Mouse (Mus musculus): Measurements from ENCODE around the gene Vav3. TPM values are rescaled to one million over a fixed set of nuclear protein-coding genes. Genes with fewer than 3 reads are reported as not detected.

Vav3 gene
- polyA plus RNA-seq, 1 experiment from 2014 or later, result 25.6 TPM

DNA sequence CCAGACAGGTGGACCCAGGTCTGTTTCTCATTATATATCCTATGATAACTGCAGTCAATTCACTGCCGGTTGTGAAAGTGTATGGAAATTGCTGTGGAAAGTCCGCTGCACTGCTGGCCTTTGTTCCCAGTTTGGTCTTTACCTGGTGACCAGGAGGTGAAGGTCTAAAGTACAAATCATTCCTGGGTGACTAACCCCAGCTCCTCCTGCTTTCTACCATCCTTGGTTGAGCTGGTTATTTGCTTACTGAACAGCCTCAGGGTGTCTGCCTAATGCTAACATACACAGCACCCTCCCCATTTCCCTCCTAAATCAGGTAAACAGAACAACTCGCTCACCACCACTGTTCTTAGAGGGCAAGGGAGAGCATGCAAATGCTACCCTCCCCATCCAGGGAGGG, 237.9 kb downstream of the Vav3 start:
- Histone ChIP-seq H3K4me3 (ENCODE audit: low read depth, low read length) (no peak overlapping the region), H3K4me1 (replicated peaks; ENCODE audit: control insufficient read depth, insufficient read depth, low read length) (no peaks in the 10 kb centered on the region), H3K36me3 (ENCODE audit: control insufficient read depth, insufficient read depth, low read length) (no peaks in the 10 kb centered on the region), H3K9me3 (ENCODE audit: control insufficient read depth, low read length) (no peaks in the 10 kb centered on the region), H3K4me2 (replicated peaks; ENCODE audit: low read depth, low read length) (no peak overlapping the region), H3K9ac (ENCODE audit: low read depth, low read length) (no peak overlapping the region), H3K27me3 (ENCODE audit: control insufficient read depth, insufficient read depth, low read length) (no peaks in the 10 kb centered on the region), H3K27ac (ENCODE audit: low read depth, low read length) (no peak overlapping the region)
- DNase-seq (ENCODE audit: low spot score), result no peak
- 80% methylated on average over 3 of the region's 3 CpGs for WGBS
- no peak for ATAC-seq (ENCODE audit: low FRiP score)

DNA sequence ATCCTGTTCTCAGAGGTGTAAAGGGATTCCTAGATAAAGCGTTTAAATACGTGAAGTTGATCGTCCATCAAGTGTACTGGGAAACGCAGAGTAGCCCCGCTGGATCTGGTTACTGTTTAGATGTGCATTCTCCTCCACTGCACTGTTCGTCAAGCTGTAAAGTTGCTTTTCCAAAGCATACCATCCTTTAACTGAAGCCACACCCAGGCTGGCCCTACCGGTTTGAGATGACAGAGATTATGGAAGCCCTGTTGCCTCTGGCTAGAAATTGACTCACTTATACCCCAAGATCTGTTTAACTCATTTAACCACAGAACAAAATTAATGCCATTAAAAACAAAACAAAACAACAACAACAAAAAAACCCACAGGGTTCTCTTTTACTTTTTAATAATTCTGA, 238.5 kb downstream of the Vav3 start:
- Histone ChIP-seq H3K27ac (ENCODE audit: low read depth, low read length) (no peak overlapping the region), H3K4me3 (ENCODE audit: low read depth, low read length) (no peak overlapping the region), H3K9me3 (ENCODE audit: control insufficient read depth, low read length) (no peaks in the 10 kb centered on the region), H3K4me2 (replicated peaks; ENCODE audit: low read depth, low read length) (no peak overlapping the region), H3K27me3 (ENCODE audit: control insufficient read depth, insufficient read depth, low read length) (no peaks in the 10 kb centered on the region), H3K4me1 (replicated peaks; ENCODE audit: control insufficient read depth, insufficient read depth, low read length) (no peaks in the 10 kb centered on the region), H3K9ac (ENCODE audit: low read depth, low read length) (no peak overlapping the region), H3K36me3 (ENCODE audit: control insufficient read depth, insufficient read depth, low read length) (no peaks in the 10 kb centered on the region)
- no peak for DNase-seq (ENCODE audit: low spot score)
- WGBS, result 66% methylated on average over 7 of the region's 7 CpGs
- no peak for ATAC-seq (ENCODE audit: low FRiP score)

DNA sequence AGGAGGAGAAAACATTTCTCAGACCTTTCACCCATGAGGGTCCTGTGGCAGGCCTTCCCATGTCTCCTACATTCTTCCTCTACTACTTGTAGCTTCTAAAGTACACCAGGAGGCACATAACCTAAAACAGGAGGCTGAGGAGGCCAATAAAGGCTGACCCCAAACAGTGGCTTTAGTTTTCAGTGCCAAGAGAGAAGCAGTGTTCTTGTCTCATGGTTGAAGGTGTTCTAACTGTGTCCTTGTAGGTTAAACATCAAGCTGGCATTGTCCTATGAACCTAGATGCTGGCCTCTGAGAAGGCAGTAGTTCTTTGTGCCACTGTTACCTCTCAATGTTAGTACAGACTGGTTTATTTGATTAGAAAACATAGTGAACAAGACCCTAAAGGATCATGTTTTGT, 245.5 kb downstream of the Vav3 start:
- Histone ChIP-seq H3K9me3 (ENCODE audit: control insufficient read depth, low read length) (no peaks in the 10 kb centered on the region), H3K36me3 (ENCODE audit: control insufficient read depth, insufficient read depth, low read length) (no peaks in the 10 kb centered on the region), H3K9ac (ENCODE audit: low read depth, low read length) (no peak overlapping the region), H3K27ac (ENCODE audit: low read depth, low read length) (no peak overlapping the region), H3K4me2 (replicated peaks; ENCODE audit: low read depth, low read length) (no peak overlapping the region), H3K4me1 (replicated peaks; ENCODE audit: control insufficient read depth, insufficient read depth, low read length) (no peaks in the 10 kb centered on the region), H3K4me3 (ENCODE audit: low read depth, low read length) (no peak overlapping the region), H3K27me3 (ENCODE audit: control insufficient read depth, insufficient read depth, low read length) (no peaks in the 10 kb centered on the region)
- ATAC-seq (ENCODE audit: low FRiP score), result no peak
- DNase-seq (ENCODE audit: low spot score), result no peak

GRCm38 (mm10) chr3:109592970-109593369, 252.5 kb downstream of the Vav3 start:
- DNase-seq (ENCODE audit: low spot score) (no peak), ATAC-seq (ENCODE audit: low FRiP score) (no peak)
- WGBS, result 70% methylated on average over 6 of the region's 6 CpGs
- no peaks in the 10 kb centered on the region for H3K36me3 ChIP-seq (ENCODE audit: control insufficient read depth, insufficient read depth, low read length)
- H3K27ac ChIP-seq (ENCODE audit: low read depth, low read length), result no peak overlapping the region
- no peak overlapping the region for H3K9ac ChIP-seq (ENCODE audit: low read depth, low read length)
- H3K4me2 ChIP-seq (replicated peaks; ENCODE audit: low read depth, low read length), result no peak overlapping the region
- no peaks in the 10 kb centered on the region for H3K9me3 ChIP-seq (ENCODE audit: control insufficient read depth, low read length)
- H3K4me1 ChIP-seq (replicated peaks; ENCODE audit: control insufficient read depth, insufficient read depth, low read length), result no peaks in the 10 kb centered on the region
- H3K27me3 ChIP-seq (ENCODE audit: control insufficient read depth, insufficient read depth, low read length), result no peaks in the 10 kb centered on the region
- no peak overlapping the region for H3K4me3 ChIP-seq (ENCODE audit: low read depth, low read length)

DNA sequence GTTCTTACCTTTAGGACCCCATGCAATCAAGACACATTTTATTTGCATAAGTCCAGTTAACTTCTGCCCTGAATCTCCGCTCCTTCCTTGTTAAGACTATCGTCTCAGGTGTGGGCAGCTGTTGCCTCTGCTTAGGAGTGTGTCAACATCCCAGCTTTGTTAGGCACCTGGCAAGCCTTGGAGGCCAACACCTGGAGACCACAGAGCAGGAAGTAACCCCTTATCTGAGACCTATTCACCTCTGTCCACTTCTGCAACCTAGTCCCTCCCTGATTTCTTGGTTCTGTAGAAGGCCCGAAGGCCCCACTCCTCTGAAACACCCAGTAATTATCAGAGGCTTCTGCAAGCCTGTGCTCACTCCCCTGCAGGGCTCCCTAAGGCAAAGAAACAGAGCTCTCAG, 255.6 kb downstream of the Vav3 start:
- Histone ChIP-seq H3K4me2 (replicated peaks; ENCODE audit: low read depth, low read length) (no peak overlapping the region), H3K27ac (ENCODE audit: low read depth, low read length) (no peak overlapping the region), H3K9ac (ENCODE audit: low read depth, low read length) (no peak overlapping the region)

DNA sequence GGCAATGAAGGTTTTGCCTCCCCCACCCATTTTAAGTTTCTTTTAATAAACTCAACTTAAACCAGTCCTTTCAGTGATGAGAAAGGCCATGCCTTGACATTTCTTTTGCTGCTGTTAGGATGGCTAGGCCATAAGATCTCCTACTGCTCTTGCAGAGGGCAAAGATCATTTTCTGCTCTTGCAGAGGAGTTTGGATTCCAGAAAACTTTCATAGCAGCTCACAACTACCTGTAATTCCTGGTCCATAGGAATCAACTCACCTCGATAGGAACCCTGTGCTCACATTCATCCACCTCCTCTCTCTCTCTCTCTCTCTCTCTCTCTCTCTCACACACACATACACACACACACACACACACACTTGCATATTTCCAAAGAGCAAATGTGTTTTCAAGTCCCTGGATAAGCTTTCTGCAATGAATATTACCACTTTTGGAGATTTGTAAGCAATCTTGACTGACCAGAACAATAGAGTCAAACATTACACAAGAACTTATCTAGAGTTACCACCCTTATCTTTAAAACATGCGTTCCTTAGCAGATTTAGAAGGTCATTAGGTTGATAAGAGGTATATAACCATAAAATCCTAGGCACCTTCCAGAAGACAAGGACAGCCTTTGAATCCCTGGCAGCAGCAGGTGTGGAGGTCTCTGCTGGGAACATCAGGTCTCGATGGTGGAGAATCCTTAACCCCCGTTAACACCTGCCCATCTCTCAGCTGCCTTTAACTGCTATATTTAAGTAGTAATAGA, 260.4 kb downstream of the Vav3 start:
- ATAC-seq (ENCODE audit: low FRiP score) (no peak), DNase-seq (ENCODE audit: low spot score) (no peak)
- WGBS, result 87% methylated on average over 4 of the region's 4 CpGs
- Histone ChIP-seq H3K36me3 (ENCODE audit: control insufficient read depth, insufficient read depth, low read length) (no peaks in the 10 kb centered on the region), H3K4me1 (replicated peaks; ENCODE audit: control insufficient read depth, insufficient read depth, low read length) (no peaks in the 10 kb centered on the region), H3K4me3 (ENCODE audit: low read depth, low read length) (no peak overlapping the region), H3K9ac (ENCODE audit: low read depth, low read length) (no peak overlapping the region), H3K27ac (ENCODE audit: low read depth, low read length) (no peak overlapping the region), H3K27me3 (ENCODE audit: control insufficient read depth, insufficient read depth, low read length) (no peaks in the 10 kb centered on the region), H3K9me3 (ENCODE audit: control insufficient read depth, low read length) (no peaks in the 10 kb centered on the region), H3K4me2 (replicated peaks; ENCODE audit: low read depth, low read length) (no peak overlapping the region)

More for the DNA sequence above, 255.6 kb downstream of the Vav3 start:
- H3K4me1 ChIP-seq (replicated peaks; ENCODE audit: control insufficient read depth, insufficient read depth, low read length), result no peaks in the 10 kb centered on the region
- no peaks in the 10 kb centered on the region for H3K36me3 ChIP-seq (ENCODE audit: control insufficient read depth, insufficient read depth, low read length)
- DNase-seq (ENCODE audit: low spot score) (no peak), ATAC-seq (ENCODE audit: low FRiP score) (no peak)
- no peaks in the 10 kb centered on the region for H3K9me3 ChIP-seq (ENCODE audit: control insufficient read depth, low read length)
- H3K4me3 ChIP-seq (ENCODE audit: low read depth, low read length), result no peak overlapping the region
- 83% methylated on average over 3 of the region's 3 CpGs for WGBS
- H3K27me3 ChIP-seq (ENCODE audit: control insufficient read depth, insufficient read depth, low read length), result no peaks in the 10 kb centered on the region

DNA sequence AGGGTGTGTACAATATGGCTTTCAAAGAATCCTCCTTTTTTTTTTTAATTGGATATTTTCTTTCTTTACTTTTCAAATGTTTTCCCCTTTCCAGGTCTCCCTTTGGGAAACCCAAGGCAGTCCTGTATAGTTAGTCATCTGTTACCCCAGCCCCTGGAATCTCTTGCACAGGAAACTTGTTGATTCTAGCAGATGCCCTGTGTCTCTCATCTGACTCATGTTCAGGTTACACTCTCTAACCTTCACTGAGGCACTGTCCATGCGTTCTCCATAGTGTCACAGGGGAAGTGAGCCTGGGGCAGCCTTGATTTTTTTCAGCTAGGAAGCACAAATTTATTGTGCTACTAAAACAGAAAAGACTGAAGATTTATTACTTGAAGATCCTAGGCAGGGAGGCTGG, 262.3 kb downstream of the Vav3 start:
- no peak for ATAC-seq (ENCODE audit: low FRiP score)
- WGBS, result 70% methylated on average over 1 of the region's 1 CpGs

DNA sequence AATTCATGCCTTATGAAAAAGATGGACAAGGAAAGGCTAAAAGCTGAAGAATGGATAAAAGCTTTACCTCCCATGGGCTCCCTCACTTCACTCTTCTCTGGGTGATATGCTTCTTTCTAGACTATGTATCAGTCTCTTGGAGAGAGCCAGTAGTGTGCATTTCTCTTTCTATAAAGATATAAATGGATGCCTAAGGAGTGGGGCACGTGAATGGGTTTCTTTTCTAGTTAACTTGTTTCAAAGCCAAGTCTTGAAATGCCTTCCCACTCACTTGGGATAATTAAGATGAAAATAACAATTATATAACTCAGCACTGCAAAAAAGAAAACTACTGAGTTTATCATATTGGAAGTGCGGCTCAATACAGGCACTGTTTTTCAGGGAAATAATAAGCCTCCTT, 265.7 kb downstream of the Vav3 start:
- Histone ChIP-seq H3K4me3 (ENCODE audit: low read depth, low read length) (no peak overlapping the region), H3K4me2 (replicated peaks; ENCODE audit: low read depth, low read length) (no peak overlapping the region), H3K9me3 (ENCODE audit: control insufficient read depth, low read length) (no peaks in the 10 kb centered on the region), H3K27me3 (ENCODE audit: control insufficient read depth, insufficient read depth, low read length) (no peaks in the 10 kb centered on the region), H3K27ac (ENCODE audit: low read depth, low read length) (no peak overlapping the region), H3K9ac (ENCODE audit: low read depth, low read length) (no peak overlapping the region), H3K4me1 (replicated peaks; ENCODE audit: control insufficient read depth, insufficient read depth, low read length) (no peaks in the 10 kb centered on the region), H3K36me3 (ENCODE audit: control insufficient read depth, insufficient read depth, low read length) (no peaks in the 10 kb centered on the region)
- WGBS, result 85% methylated on average over 2 of the region's 2 CpGs
- ATAC-seq (ENCODE audit: low FRiP score) (no peak), DNase-seq (ENCODE audit: low spot score) (no peak)

More for the DNA sequence above, 262.3 kb downstream of the Vav3 start:
- no peak for DNase-seq (ENCODE audit: low spot score)
- H3K27me3 ChIP-seq (ENCODE audit: control insufficient read depth, insufficient read depth, low read length), result no peaks in the 10 kb centered on the region
- no peak overlapping the region for H3K4me3 ChIP-seq (ENCODE audit: low read depth, low read length)
- no peak overlapping the region for H3K9ac ChIP-seq (ENCODE audit: low read depth, low read length)
- H3K9me3 ChIP-seq (ENCODE audit: control insufficient read depth, low read length), result no peaks in the 10 kb centered on the region
- no peak overlapping the region for H3K27ac ChIP-seq (ENCODE audit: low read depth, low read length)
- H3K4me1 ChIP-seq (replicated peaks; ENCODE audit: control insufficient read depth, insufficient read depth, low read length), result no peaks in the 10 kb centered on the region
- H3K36me3 ChIP-seq (ENCODE audit: control insufficient read depth, insufficient read depth, low read length), result no peaks in the 10 kb centered on the region
- no peak overlapping the region for H3K4me2 ChIP-seq (replicated peaks; ENCODE audit: low read depth, low read length)

DNA sequence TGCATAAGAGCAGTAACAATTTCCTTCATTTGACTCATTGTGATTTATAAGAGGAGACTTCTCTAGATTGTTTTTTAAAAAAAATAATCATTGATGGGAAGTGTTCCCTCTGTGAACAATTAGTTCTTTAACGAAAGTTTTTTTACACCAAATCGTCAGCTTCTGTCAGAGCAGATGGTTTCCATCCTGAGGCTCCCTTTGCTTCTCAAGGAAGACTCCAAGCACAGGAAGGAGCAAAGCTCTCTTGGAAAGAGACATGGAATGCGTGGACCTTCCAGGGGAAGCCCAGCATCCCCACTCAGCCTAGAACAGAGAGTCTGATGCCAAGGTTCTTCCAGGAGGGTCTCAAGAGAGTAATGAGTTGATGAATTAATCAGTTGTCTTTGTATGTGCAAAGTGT, 281.3 kb downstream of the Vav3 start:
- H3K27ac ChIP-seq (ENCODE audit: low read depth, low read length), result no peak overlapping the region
- WGBS, result 85% methylated on average over 3 of the region's 3 CpGs
- no peak for ATAC-seq (ENCODE audit: low FRiP score)

More for the DNA sequence above, 281.3 kb downstream of the Vav3 start:
- no peaks in the 10 kb centered on the region for H3K9me3 ChIP-seq (ENCODE audit: control insufficient read depth, low read length)
- DNase-seq (ENCODE audit: low spot score), result no peak
- H3K4me1 ChIP-seq (replicated peaks; ENCODE audit: control insufficient read depth, insufficient read depth, low read length), result no peaks in the 10 kb centered on the region
- H3K9ac ChIP-seq (ENCODE audit: low read depth, low read length), result no peak overlapping the region
- no peak overlapping the region for H3K4me3 ChIP-seq (ENCODE audit: low read depth, low read length)
- H3K4me2 ChIP-seq (replicated peaks; ENCODE audit: low read depth, low read length), result no peak overlapping the region
- no peaks in the 10 kb centered on the region for H3K36me3 ChIP-seq (ENCODE audit: control insufficient read depth, insufficient read depth, low read length)
- no peaks in the 10 kb centered on the region for H3K27me3 ChIP-seq (ENCODE audit: control insufficient read depth, insufficient read depth, low read length)

All from hindbrain, embryonic 11.5 days (tissue).